Mouse (Mus musculus) c-Kit-positive CD71-negative TER-119-negative erythroid progenitor cells, embryonic 14.5 days (primary cell): Measurements from ENCODE around the gene Armc2.

Source experiments
- DNase-seq: peaks from one replicate; pipeline ENCODE4 v3.0.0-alpha.2; 2013; ENCODE audit warnings: low read depth

The Armc2 gene

DNA sequence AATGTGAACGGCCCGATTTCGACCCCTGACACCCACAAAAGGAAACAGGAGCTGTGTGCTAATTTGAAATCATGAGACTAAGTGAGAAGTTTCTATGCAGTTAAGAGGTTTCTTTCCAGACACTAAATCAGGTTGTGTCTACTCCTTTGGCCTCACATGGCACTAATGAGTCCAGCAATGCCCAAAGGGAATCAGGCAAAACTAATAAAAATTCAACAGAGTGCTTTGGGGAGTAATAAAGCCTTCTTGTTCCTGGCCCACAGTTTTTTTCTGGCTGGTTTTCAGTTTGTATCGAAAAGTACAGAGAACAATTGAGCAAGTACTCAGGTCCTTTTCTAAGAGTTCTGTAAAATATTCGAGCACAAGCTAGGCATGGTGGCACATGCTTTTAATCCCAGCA, 4.2 kb downstream of the Armc2 start:
- no peak for DNase-seq

- no peak for DNase-seq
Observed at GRCm38 (mm10) chr10:42010761-42011435, 7.3 kb downstream of the Armc2 start.

- no peak for DNase-seq
Observed at GRCm38 (mm10) chr10:42005259-42005658, 13.0 kb downstream of the Armc2 start.

- no peak for DNase-seq
Observed at GRCm38 (mm10) chr10:42004690-42005089, 13.6 kb downstream of the Armc2 start.

- DNase-seq = no peak
Observed at GRCm38 (mm10) chr10:42004056-42004455, 14.2 kb downstream of the Armc2 start.

GRCm38 (mm10) chr10:42003576-42003975, 14.7 kb downstream of the Armc2 start:
- DNase-seq = no peak

DNA sequence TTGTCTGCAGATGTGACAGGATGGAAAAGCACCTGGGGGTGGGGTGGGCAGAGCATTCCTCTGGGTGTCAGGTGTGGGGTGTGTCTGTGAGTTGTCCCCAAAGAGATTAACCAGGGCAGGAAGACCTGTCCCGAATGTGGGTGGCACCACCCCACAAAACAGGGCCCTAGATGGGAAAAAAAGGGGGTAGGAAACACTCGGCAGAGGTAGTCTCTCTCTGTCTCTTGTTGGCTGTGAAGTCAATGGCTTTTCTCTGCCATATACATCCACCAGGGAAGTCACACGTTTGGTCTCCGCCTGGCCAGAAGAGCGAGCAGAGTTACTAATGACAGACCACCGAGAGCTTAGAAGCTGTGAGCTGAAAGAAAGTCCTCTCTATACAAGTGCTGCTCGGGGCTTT, 15.8 kb downstream of the Armc2 start:
- no peak for DNase-seq

- no peak for DNase-seq
Observed at GRCm38 (mm10) chr10:42001260-42001659, 17.0 kb downstream of the Armc2 start.

DNA sequence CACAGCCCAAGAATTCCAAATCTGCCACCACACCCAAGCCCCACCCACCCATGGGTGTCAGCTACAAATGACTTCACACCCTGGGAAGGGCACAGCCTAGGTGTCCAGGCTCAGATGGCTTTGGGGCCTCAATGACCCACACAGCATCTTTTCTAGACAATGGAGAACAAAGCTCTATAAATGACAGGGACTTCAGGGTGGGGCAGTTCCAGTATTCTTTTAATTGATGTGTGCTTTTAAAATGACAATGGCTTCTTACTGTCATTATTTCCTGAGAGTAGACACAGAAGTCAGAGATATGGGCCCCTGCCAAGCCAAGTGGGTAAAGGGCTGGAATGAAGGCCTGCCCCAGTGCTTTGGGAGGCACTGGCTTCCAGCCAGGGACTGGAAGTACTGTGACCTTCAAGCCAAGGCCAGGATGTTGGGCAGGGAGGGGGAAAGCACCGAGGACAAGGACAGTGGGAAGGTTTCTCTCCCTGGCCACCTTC, 20.5 kb downstream of the Armc2 start:
- DNase-seq = no peak

- no peak for DNase-seq
Observed at GRCm38 (mm10) chr10:41996157-41996556, 22.1 kb downstream of the Armc2 start.

- no peak for DNase-seq
Observed at GRCm38 (mm10) chr10:41995051-41995450, 23.2 kb downstream of the Armc2 start.

GRCm38 (mm10) chr10:41994578-41994977, 23.7 kb downstream of the Armc2 start:
- no peak for DNase-seq

GRCm38 (mm10) chr10:41992059-41992440, 26.2 kb downstream of the Armc2 start:
- no peak for DNase-seq

- DNase-seq = no peak
Observed at GRCm38 (mm10) chr10:41991364-41992058, 26.7 kb downstream of the Armc2 start.

DNA sequence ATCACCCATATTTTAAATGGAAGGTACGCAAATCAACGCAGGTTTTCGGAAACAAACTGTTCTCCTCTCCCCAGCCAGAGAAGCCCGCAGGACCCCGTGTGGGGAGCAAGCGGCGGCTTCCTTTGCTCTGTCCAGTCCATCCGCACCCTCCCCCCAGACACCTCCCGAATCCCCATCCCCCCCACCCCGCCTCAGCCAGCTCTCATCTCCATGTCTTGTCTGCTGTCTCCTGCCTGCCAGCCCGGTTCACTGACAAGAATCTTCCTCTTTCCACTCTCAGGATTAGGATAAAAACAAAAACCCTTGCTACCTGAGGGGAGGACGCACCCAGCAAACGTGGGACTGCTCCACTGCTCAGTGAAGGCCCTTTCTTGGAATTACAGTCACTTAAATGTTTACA, 27.3 kb downstream of the Armc2 start:
- DNase-seq = no peak

DNA sequence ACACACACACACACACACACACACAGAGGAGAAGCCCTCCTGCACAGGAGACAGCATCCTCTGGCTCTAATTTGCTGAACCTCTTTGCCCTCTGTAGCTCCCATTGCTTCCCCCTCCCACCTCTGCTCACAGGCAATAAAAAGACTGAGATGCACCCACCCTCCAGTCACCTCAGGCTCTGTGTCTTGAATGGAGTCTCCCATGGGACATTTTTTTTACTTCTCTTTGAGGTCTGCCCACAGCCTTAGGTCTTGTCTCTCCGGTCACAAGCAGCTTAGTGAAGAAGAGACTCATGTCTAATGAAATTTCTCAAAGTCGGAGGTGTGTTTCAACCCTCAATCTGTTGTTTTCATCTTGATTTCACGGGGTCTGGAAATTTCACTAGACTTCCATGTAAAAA, 29.3 kb downstream of the Armc2 start:
- no peak for DNase-seq

DNA sequence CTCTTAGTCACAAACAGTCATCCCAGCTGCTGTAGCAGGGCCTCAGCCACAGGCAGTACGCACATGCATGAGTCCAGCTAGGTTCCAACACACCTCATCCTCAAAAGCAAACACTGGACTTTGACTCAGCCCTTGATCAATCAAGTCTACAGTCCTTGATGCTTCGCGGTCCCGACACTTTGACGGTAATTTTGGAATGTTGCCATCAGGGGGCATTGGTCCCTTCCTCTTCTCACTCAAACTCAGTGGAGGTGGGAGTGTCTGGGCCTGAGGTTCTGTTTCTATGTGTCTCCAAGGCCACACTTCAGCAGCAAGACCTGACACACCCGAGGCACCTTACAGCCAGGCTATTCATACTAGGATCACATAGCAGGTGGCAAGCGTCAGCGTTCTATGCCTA, 32.1 kb downstream of the Armc2 start:
- no peak for DNase-seq

- no peak for DNase-seq
Observed at GRCm38 (mm10) chr10:41984221-41984620, 34.0 kb downstream of the Armc2 start.

DNA sequence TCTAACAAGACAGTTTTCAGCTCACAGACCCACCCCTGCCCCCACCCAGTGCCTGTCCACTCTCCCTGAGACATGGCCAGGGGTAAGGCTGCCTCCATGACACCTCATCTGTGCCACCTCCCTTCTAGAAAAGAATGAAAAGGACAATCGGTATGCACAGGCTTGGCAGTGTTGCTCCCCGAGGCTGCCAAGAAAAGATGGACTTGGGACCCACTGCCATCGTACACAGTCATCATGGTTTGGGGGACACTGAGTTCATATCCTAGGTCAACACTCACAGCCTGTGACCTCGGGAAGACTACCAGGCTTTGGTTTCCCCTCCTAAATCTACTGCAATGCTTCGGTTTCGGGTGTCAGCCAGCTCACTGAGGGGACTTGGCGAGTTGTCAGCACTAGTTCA, 35.4 kb downstream of the Armc2 start:
- no peak for DNase-seq

- peak; percentile 60 for DNase-seq
Observed at GRCm38 (mm10) chr10:41980772-41981383, 37.4 kb downstream of the Armc2 start.

- no peak for DNase-seq
Observed at GRCm38 (mm10) chr10:41978403-41979234, 39.6 kb downstream of the Armc2 start.

GRCm38 (mm10) chr10:41972676-41973075, 45.6 kb downstream of the Armc2 start:
- no peak for DNase-seq
